Mouse (Mus musculus): Measurements from ENCODE around the gene Kcnn4. TPM values are rescaled to one million over a fixed set of nuclear protein-coding genes. Genes with fewer than 3 reads are reported as not detected.
A peak's percentile ranks its signal among the peaks of the same experiment; 100 is the strongest.

Gene Kcnn4
- 175 and 256 TPM in 2 replicates for total RNA-seq (2012; rRNA removed)
- 100 to 1,000 TPM in 1 of 2 experiments, not detected in 1; 188 TPM for polyA plus RNA-seq (2012; ENCODE audit: insufficient read depth in 1 of 2, insufficient read length in 2 of 2, low read depth in 1 of 2, low replicate concordance in 2 of 2, missing spikeins in 1 of 2)

DNA sequence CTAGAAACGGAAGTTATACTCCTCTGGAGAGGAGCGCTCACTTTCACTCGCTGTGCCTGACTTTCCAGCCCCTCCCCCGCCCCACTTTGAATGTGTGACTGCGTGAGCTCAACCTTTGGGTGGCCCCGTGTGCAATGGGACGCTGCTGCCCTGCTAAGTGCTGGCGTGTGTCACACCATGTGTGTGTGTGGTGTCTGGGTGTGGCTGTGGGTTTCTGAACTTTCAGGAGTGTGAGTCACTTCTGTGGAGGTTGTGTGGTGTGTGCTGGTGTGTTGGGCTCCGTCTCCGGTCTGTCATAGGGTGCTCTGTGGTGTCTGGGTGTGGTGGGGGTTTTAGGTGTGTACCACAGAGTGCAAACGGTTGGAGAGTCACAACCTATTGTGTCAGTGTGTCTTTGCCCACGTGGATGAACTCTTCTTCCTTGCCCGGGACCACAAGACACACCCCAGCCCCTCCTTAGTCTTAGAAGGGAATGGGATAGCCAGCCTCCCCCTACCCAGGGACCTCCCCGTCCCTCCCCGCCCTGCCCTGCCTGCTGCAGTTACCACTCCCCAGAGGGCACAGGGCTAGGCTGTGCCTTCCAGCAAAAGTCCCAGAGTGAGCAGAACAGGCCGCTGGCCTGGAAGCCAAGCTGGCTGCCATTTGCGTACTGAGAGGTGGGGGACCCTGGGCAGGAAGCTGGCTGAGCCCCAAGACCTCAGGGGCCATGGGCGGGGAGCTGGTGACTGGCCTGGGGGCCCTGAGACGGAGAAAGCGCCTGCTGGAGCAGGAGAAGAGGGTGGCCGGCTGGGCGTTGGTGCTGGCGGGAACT lies at the start of gene Kcnn4:
TSS of gene Kcnn4 (plus strand) at position 533 of the 811 bp plus-strand sequence.
- DNase-seq (ENCODE audit: low read depth, low spot score): peak; percentile 86
- H3K36me3 ChIP-seq (ENCODE audit: control insufficient read depth in 1 of 2, insufficient read depth in 2 of 2, low read length in 2 of 2): peaks cover 0 to 16% of the 10 kb centered on the region in 2 experiments; a peak in 3 of 4 replicates
- TF ChIP-seq MAZ (IDR thresholded peaks at IDR 0.05; ENCODE audit: low read depth, low read length) (peak; percentile 64; the same call in 1 of the 2 replicates), SIN3A (IDR thresholded peaks at IDR 0.05; ENCODE audit: low read length) (peak; percentile 82), NRF1 (IDR thresholded peaks at IDR 0.05; ENCODE audit: insufficient read depth, low read depth, low read length, poor library complexity, severe bottlenecking) (no peak), USF1 (IDR thresholded peaks at IDR 0.05; ENCODE audit: low read depth, low read length) (peak; percentile 65), MAX (IDR thresholded peaks at IDR 0.05; ENCODE audit: low read length) (peak; percentile 80), ELF1 (IDR thresholded peaks at IDR 0.05; ENCODE audit: low read depth, low read length) (no peak), ZMIZ1 (IDR thresholded peaks at IDR 0.05; ENCODE audit: low read depth, low read length) (no peak), TBP (IDR thresholded peaks at IDR 0.05; ENCODE audit: low read depth, low read length) (0 out of 2 replicates have a peak, but pooled peaks have one; percentile 4), ETS1 (IDR thresholded peaks at IDR 0.05; ENCODE audit: low read depth, low read length) (peak; percentile 44), MYC (IDR thresholded peaks at IDR 0.05; ENCODE audit: low read depth, low read length) (peak; percentile 71), ZKSCAN1 (IDR thresholded peaks at IDR 0.05; ENCODE audit: low read depth, low read length) (no peak; the same call in 1 of the 2 replicates), ZC3H11A (IDR thresholded peaks at IDR 0.05; ENCODE audit: low read depth, low read length) (no peak), USF2 (IDR thresholded peaks at IDR 0.05; ENCODE audit: borderline replicate concordance in 1 of 2, insufficient read depth in 1 of 2, low read depth in 1 of 2, low read length in 2 of 2) (no peak), POLR2AphosphoS5 (IDR thresholded peaks at IDR 0.05; ENCODE audit: borderline replicate concordance, low read depth, low read length) (no peak), RAD21 (IDR thresholded peaks at IDR 0.05; ENCODE audit: low read depth, low read length) (no peak), MYB (IDR thresholded peaks at IDR 0.05; ENCODE audit: low read depth, low read length) (no peak), ZNF384 (IDR thresholded peaks at IDR 0.05; ENCODE audit: low read depth, low read length) (no peak), NELFE (IDR thresholded peaks at IDR 0.05; ENCODE audit: low read depth, low read length) (0 out of 2 replicates have a peak, but pooled peaks have one; percentile 47), GABPA (IDR thresholded peaks at IDR 0.05; ENCODE audit: low read depth, low read length) (no peak), POLR2AphosphoS2 (IDR thresholded peaks at IDR 0.05; ENCODE audit: low read length) (peak; percentile 79; the same call in 1 of the 2 replicates), RCOR1 (IDR thresholded peaks at IDR 0.05; ENCODE audit: low read depth, low read length) (no peak), TAL1 (IDR thresholded peaks at IDR 0.05; ENCODE audit: low read length) (no peak), HCFC1 (IDR thresholded peaks at IDR 0.05; ENCODE audit: low read depth, low read length) (0 out of 2 replicates have a peak, but pooled peaks have one; percentile 15), MAFK (IDR thresholded peaks at IDR 0.05; ENCODE audit: borderline replicate concordance, low read depth, low read length) (no peak), MXI1 (IDR thresholded peaks at IDR 0.05; ENCODE audit: low read depth, low read length) (peak; percentile 95), BHLHE40 (IDR thresholded peaks at IDR 0.05; ENCODE audit: borderline replicate concordance, low read depth, low read length) (no peak), GATA1 (IDR thresholded peaks at IDR 0.05; ENCODE audit: low read depth, low read length) (no peak), TCF12 (IDR thresholded peaks at IDR 0.05; ENCODE audit: low read depth, low read length) (peak; percentile 47), SMC3 (IDR thresholded peaks at IDR 0.05; ENCODE audit: low read depth, low read length) (no peak), CTCF (IDR thresholded peaks at IDR 0.05 in 2 of 3, conservative IDR thresholded peaks at IDR 0.05 in 1 of 3; ENCODE audit: control insufficient read depth in 1 of 3, insufficient read depth in 1 of 3, low read depth in 2 of 3, low read length in 3 of 3, poor library complexity in 1 of 3, severe bottlenecking in 1 of 3) (no peak), KAT2A (conservative IDR thresholded peaks at IDR 0.05; ENCODE audit: low read depth, low read length) (no peak), EP300 (IDR thresholded peaks at IDR 0.05; ENCODE audit: low read depth in 1 of 2, low read length in 2 of 2) (peak in 1 of 2 experiments; percentile 49; a peak in 1 of 4 replicates), CHD2 (IDR thresholded peaks at IDR 0.05; ENCODE audit: low read length) (peak; percentile 11; the same call in 1 of the 2 replicates), MEF2A (IDR thresholded peaks at IDR 0.05; ENCODE audit: extremely low read depth, insufficient replicate concordance, low read depth, low read length, poor library complexity, severe bottlenecking) (no peak)

More for the DNA sequence above, at the start of gene Kcnn4:
- peaks cover 11 to 65% of the 10 kb centered on the region in 2 experiments; a peak in 3 of 4 replicates for H3K4me1 ChIP-seq (ENCODE audit: control insufficient read depth in 1 of 2, insufficient read depth in 2 of 2, low read length in 2 of 2)
- peak within 1 kb of the TSS; percentile 74 to 90 for H3K4me3 ChIP-seq (ENCODE audit: control insufficient read depth in 1 of 2, insufficient read depth in 1 of 2, low read depth in 2 of 2, low read length in 2 of 2)
- no peaks in the 10 kb centered on the region for H3K9me3 ChIP-seq (replicated peaks; ENCODE audit: insufficient read depth, low read length)
- H3K27ac ChIP-seq (ENCODE audit: control insufficient read depth, low read depth, low read length): peak within 1 kb of the TSS; percentile 97
- peaks cover 43% of the 10 kb centered on the region for H3K79me2 ChIP-seq (ENCODE audit: control insufficient read depth, insufficient read depth, low read length, poor library complexity)
- no peaks in the 10 kb centered on the region for H3K27me3 ChIP-seq (ENCODE audit: control insufficient read depth in 1 of 2, insufficient read depth in 2 of 2, low read length in 2 of 2)
- H3K9ac ChIP-seq (ENCODE audit: control insufficient read depth, low read depth, low read length, poor library complexity, severe bottlenecking): peak within 1 kb of the TSS; percentile 95
